Mouse (Mus musculus) olfactory bulb, adult 2 months (tissue): Measurements from ENCODE around the gene Cd84.

Experiments used
- CTCF ChIP-seq: fragments of 200-500 bp; IDR thresholded peaks from 2 replicates; pipeline ENCODE4 v1.5.1; 2012; ENCODE audit warnings: low read depth, mild to moderate bottlenecking, low read length, moderate library complexity; ENCODE audit not compliant: insufficient read depth
- POLR2A ChIP-seq: fragments of 200-500 bp; IDR thresholded peaks from 2 replicates; pipeline ENCODE4 v1.6.1; 2012; ENCODE audit warnings: mild to moderate bottlenecking, low read depth, low read length, moderate library complexity; ENCODE audit not compliant: insufficient read depth

- no peak for TF ChIP-seq POLR2A
- TF ChIP-seq CTCF, result no peak
These were observed 10.0 kb downstream of the Cd84 start for GRCm38 (mm10) chr1:171849454-171849853.
